Mouse (Mus musculus) MEL (cell line): ENCODE results near the gene Adprh. TPM values are rescaled to one million over a fixed set of nuclear protein-coding genes. Genes with fewer than 3 reads are reported as not detected.

Source experiments
- DNase-seq: peaks from one replicate; pipeline ENCODE4 v3.0.0; 2011; ENCODE audit warnings: low read depth, low spot score
- H3K27ac ChIP-seq: 2 replicates; pipeline ENCODE4 v1.5.1; 2012; ENCODE audit warnings: low read depth, mild to moderate bottlenecking, control low read depth, low read length, moderate library complexity; ENCODE audit not compliant: control insufficient read depth
- H3K27me3 ChIP-seq, 2 experiments: fragments of 150-350 bp in 1 of 2; sonication (generic) in 1 of 2; 2 replicates each; pipeline ENCODE4 v1.6.1; 2012; ENCODE audit warnings: low read length in 2 of 2, mild to moderate bottlenecking in 2 of 2, improper control_type of control experiment in 1 of 2, moderate library complexity in 1 of 2; ENCODE audit not compliant: insufficient read depth in 2 of 2, control insufficient read depth in 1 of 2
- H3K36me3 ChIP-seq, 2 experiments: 2 replicates each; pipeline ENCODE4 v1.6.1; 2012 to 2014; ENCODE audit warnings: low read length in 2 of 2, improper control_type of control experiment in 1 of 2, inconsistent platforms in 1 of 2, mild to moderate bottlenecking in 1 of 2; ENCODE audit not compliant: insufficient read depth in 2 of 2, control insufficient read depth in 1 of 2
- H3K4me1 ChIP-seq, 2 experiments: fragments of 150-350 bp in 1 of 2; sonication (generic) in 1 of 2; 2 replicates each; pipeline ENCODE4 v1.6.1; 2012; ENCODE audit warnings: low read length in 2 of 2, improper control_type of control experiment in 1 of 2, mild to moderate bottlenecking in 1 of 2; ENCODE audit not compliant: insufficient read depth in 2 of 2, control insufficient read depth in 1 of 2
- H3K4me3 ChIP-seq, 2 experiments: fragments of 150-350 bp in 1 of 2; sonication (generic) in 1 of 2; 2 replicates each; pipeline ENCODE4 v1.5.1; 2012; ENCODE audit warnings: low read depth in 2 of 2, low read length in 2 of 2, mild to moderate bottlenecking in 2 of 2, moderate library complexity in 2 of 2, control low read depth in 1 of 2, improper control_type of control experiment in 1 of 2; ENCODE audit not compliant: control insufficient read depth in 1 of 2, insufficient read depth in 1 of 2
- H3K79me2 ChIP-seq: 2 replicates; pipeline ENCODE4 v1.6.1; 2012; ENCODE audit warnings: mild to moderate bottlenecking, low read length, moderate library complexity; ENCODE audit not compliant: control insufficient read depth, poor library complexity, insufficient read depth
- H3K9ac ChIP-seq: 2 replicates; pipeline ENCODE4 v1.6.1; 2012; ENCODE audit warnings: low read depth, mild to moderate bottlenecking, control low read depth, low read length, moderate library complexity; ENCODE audit not compliant: control insufficient read depth, poor library complexity, severe bottlenecking
- H3K9me3 ChIP-seq: fragments of 150-350 bp; sonication (generic); replicated peaks from 2 replicates; pipeline ENCODE4 v1.6.1; 2012; ENCODE audit warnings: mild to moderate bottlenecking, low read length, improper control_type of control experiment, moderate library complexity; ENCODE audit not compliant: insufficient read depth
- CHD1 ChIP-seq: IDR thresholded peaks from 2 replicates; pipeline ENCODE4 v1.6.1; 2012; ENCODE audit warnings: low read depth, mild to moderate bottlenecking, inconsistent platforms, low read length, improper control_type of control experiment
- CHD2 ChIP-seq: IDR thresholded peaks from 2 replicates; pipeline ENCODE4 v1.6.1; 2011; ENCODE audit warnings: low read length, improper control_type of control experiment
- CTCF ChIP-seq, 3 experiments: IDR thresholded peaks in 2 of 3; conservative IDR thresholded peaks in 1 of 3; 2 replicates each; pipeline ENCODE4 v1.5.1; 2011 to 2012; ENCODE audit warnings: low read length in 3 of 3, low read depth in 2 of 3, mild to moderate bottlenecking in 2 of 3, improper control_type of control experiment in 1 of 3, inconsistent platforms in 1 of 3, mixed read lengths in 1 of 3, moderate library complexity in 1 of 3; ENCODE audit not compliant: control insufficient read depth in 1 of 3, insufficient read depth in 1 of 3, poor library complexity in 1 of 3, severe bottlenecking in 1 of 3
- E2F4 ChIP-seq: IDR thresholded peaks from 2 replicates; pipeline ENCODE4 v1.6.1; 2011; ENCODE audit warnings: low read depth, low read length, improper control_type of control experiment, borderline replicate concordance
- EP300 ChIP-seq, 2 experiments: IDR thresholded peaks; 2 replicates each; pipeline ENCODE4 v1.6.1; 2011; ENCODE audit warnings: improper control_type of control experiment in 2 of 2, low read length in 2 of 2, low read depth in 1 of 2, mild to moderate bottlenecking in 1 of 2
- ETS1 ChIP-seq: IDR thresholded peaks from 2 replicates; pipeline ENCODE4 v1.6.1; 2012; ENCODE audit warnings: low read depth, mild to moderate bottlenecking, inconsistent platforms, low read length, improper control_type of control experiment, moderate library complexity
- GABPA ChIP-seq: IDR thresholded peaks from 2 replicates; pipeline ENCODE4 v1.6.1; 2012; ENCODE audit warnings: low read depth, mild to moderate bottlenecking, inconsistent platforms, low read length, improper control_type of control experiment, moderate library complexity
- GATA1 ChIP-seq: IDR thresholded peaks from 2 replicates; pipeline ENCODE4 v1.6.1; 2011; ENCODE audit warnings: low read depth, low read length, improper control_type of control experiment
- KAT2A ChIP-seq: conservative IDR thresholded peaks from 2 replicates; pipeline ENCODE4 v1.6.1; 2012; ENCODE audit warnings: low read depth, low read length, improper control_type of control experiment, inconsistent platforms
- MAFK ChIP-seq: IDR thresholded peaks from 2 replicates; pipeline ENCODE4 v1.6.1; 2011; ENCODE audit warnings: low read depth, mild to moderate bottlenecking, low read length, improper control_type of control experiment, borderline replicate concordance
- MAX ChIP-seq: IDR thresholded peaks from 2 replicates; pipeline ENCODE4 v1.6.1; 2011; ENCODE audit warnings: low read length, improper control_type of control experiment
- MEF2A ChIP-seq: IDR thresholded peaks from 2 replicates; pipeline ENCODE4 v1.6.1; 2014; ENCODE audit warnings: low read depth, mild to moderate bottlenecking, inconsistent platforms, low read length, improper control_type of control experiment; ENCODE audit not compliant: poor library complexity, insufficient replicate concordance, severe bottlenecking; ENCODE audit errors: extremely low read depth
- MXI1 ChIP-seq: IDR thresholded peaks from 2 replicates; pipeline ENCODE4 v1.6.1; 2011; ENCODE audit warnings: mild to moderate bottlenecking, low read depth, low read length, improper control_type of control experiment
- MYB ChIP-seq: IDR thresholded peaks from 2 replicates; pipeline ENCODE4 v1.6.1; 2011; ENCODE audit warnings: mild to moderate bottlenecking, low read depth, low read length, improper control_type of control experiment
- NELFE ChIP-seq: IDR thresholded peaks from 2 replicates; pipeline ENCODE4 v1.6.1; 2011; ENCODE audit warnings: low read depth, low read length, improper control_type of control experiment
- NRF1 ChIP-seq: IDR thresholded peaks from 2 replicates; pipeline ENCODE4 v1.6.1; 2014; ENCODE audit warnings: low read depth, mild to moderate bottlenecking, inconsistent platforms, low read length, improper control_type of control experiment, moderate library complexity; ENCODE audit not compliant: poor library complexity, insufficient read depth, severe bottlenecking
- RAD21 ChIP-seq: IDR thresholded peaks from 2 replicates; pipeline ENCODE4 v1.6.1; 2011; ENCODE audit warnings: mild to moderate bottlenecking, low read depth, low read length, improper control_type of control experiment
- SIN3A ChIP-seq: IDR thresholded peaks from 2 replicates; pipeline ENCODE4 v1.6.1; 2012; ENCODE audit warnings: low read length, improper control_type of control experiment, inconsistent platforms
- TAL1 ChIP-seq: IDR thresholded peaks from 2 replicates; pipeline ENCODE4 v1.6.1; 2012; ENCODE audit warnings: mild to moderate bottlenecking, inconsistent platforms, low read length, moderate library complexity, mixed read lengths
- TBP ChIP-seq: IDR thresholded peaks from 2 replicates; pipeline ENCODE4 v1.8.0; 2011; ENCODE audit warnings: low read depth, low read length, improper control_type of control experiment
- TCF12 ChIP-seq: IDR thresholded peaks from 2 replicates; pipeline ENCODE4 v1.6.1; 2014; ENCODE audit warnings: low read depth, mild to moderate bottlenecking, inconsistent platforms, low read length, improper control_type of control experiment, moderate library complexity
- UBTF ChIP-seq: IDR thresholded peaks from 2 replicates; pipeline ENCODE4 v1.6.1; 2012; ENCODE audit warnings: low read depth, mild to moderate bottlenecking, inconsistent platforms, low read length, improper control_type of control experiment, moderate library complexity, borderline replicate concordance; ENCODE audit not compliant: insufficient read depth
- USF1 ChIP-seq: IDR thresholded peaks from 2 replicates; pipeline ENCODE4 v1.6.1; 2014; ENCODE audit warnings: low read depth, mild to moderate bottlenecking, inconsistent platforms, low read length, improper control_type of control experiment, moderate library complexity
- USF2 ChIP-seq, 2 experiments: IDR thresholded peaks; 2 replicates each; pipeline ENCODE4 v1.6.1; 2011 to 2012; ENCODE audit warnings: improper control_type of control experiment in 2 of 2, low read length in 2 of 2, borderline replicate concordance in 1 of 2, inconsistent platforms in 1 of 2, low read depth in 1 of 2, mild to moderate bottlenecking in 1 of 2; ENCODE audit not compliant: insufficient read depth in 1 of 2
- ZMIZ1 ChIP-seq: IDR thresholded peaks from 2 replicates; pipeline ENCODE4 v1.6.1; 2012; ENCODE audit warnings: low read depth, mild to moderate bottlenecking, inconsistent platforms, low read length, improper control_type of control experiment, moderate library complexity
- ZNF384 ChIP-seq: IDR thresholded peaks from 2 replicates; pipeline ENCODE4 v1.6.1; 2012; ENCODE audit warnings: low read depth, mild to moderate bottlenecking, inconsistent platforms, low read length, improper control_type of control experiment
- polyA plus RNA-seq, 2 experiments: library from polyadenylated mRNA; stranded (reverse) in 1 of 2; unstranded in 1 of 2; fragments of >175 nt in 1 of 2; fragments of >200 nt in 1 of 2; gene quantifications; 2 replicates each; pipeline versions ENCODE4 v1.2.1 to v1.2.4; 2012; ENCODE audit warnings: low replicate concordance in 2 of 2, low read depth in 1 of 2; ENCODE audit not compliant: insufficient read length in 2 of 2, insufficient read depth in 1 of 2, missing spikeins in 1 of 2
- total RNA-seq: library from RNA; depleted of rRNA; stranded (reverse); fragments of 300-350 nt; gene quantifications from 2 replicates; pipeline ENCODE4 v1.2.3, GENCODE M21; 2012

The Adprh gene
- total and polyA plus RNA-seq, 3 experiments: 20.1 to 86.7 TPM; not detected in 1

- TF ChIP-seq USF2 (IDR thresholded peaks at IDR 0.05; ENCODE audit: borderline replicate concordance in 1 of 2, insufficient read depth in 1 of 2, low read depth in 1 of 2, low read length in 2 of 2) (no peak), NRF1 (no peak), MAFK (no peak), TCF12 (peak; percentile 40; the same call in 1 of the 2 replicates), RAD21 (no peak), MAX (no peak), SIN3A (peak; percentile 61; the same call in 1 of the 2 replicates), KAT2A (no peak), CHD2 (no peak)
Measured at GRCm38 (mm10) chr16:38473661-38474060, 21.2 kb upstream of the Adprh start (continued).

- peak overlapping the region; percentile 4 to 33 for H3K4me3 ChIP-seq
- H3K4me1 ChIP-seq: peaks cover 11 to 33% of the 10 kb centered on the region in 2 experiments
- H3K27me3 ChIP-seq: no peaks in the 10 kb centered on the region
- no peaks in the 10 kb centered on the region; the same call in 1 of the 2 replicates for H3K79me2 ChIP-seq
- DNase-seq: peak; percentile 47
- H3K9me3 ChIP-seq: no peaks in the 10 kb centered on the region
- TF ChIP-seq MAX (no peak), ZNF384 (no peak), NELFE (peak; percentile 9; the same call in 1 of the 2 replicates), ZMIZ1 (0 out of 2 replicates have a peak, but pooled peaks have one; percentile 1), KAT2A (no peak), GABPA (no peak), TCF12 (0 out of 2 replicates have a peak, but pooled peaks have one; percentile 28), E2F4 (no peak), MEF2A (no peak), MYB (no peak), CTCF (IDR thresholded peaks at IDR 0.05 in 2 of 3, conservative IDR thresholded peaks at IDR 0.05 in 1 of 3; ENCODE audit: control insufficient read depth in 1 of 3, insufficient read depth in 1 of 3, low read depth in 2 of 3, low read length in 3 of 3, poor library complexity in 1 of 3, severe bottlenecking in 1 of 3) (no peak), SIN3A (no peak), CHD1 (no peak), TAL1 (peak; percentile 56), ETS1 (0 out of 2 replicates have a peak, but pooled peaks have one; percentile 12), MAFK (no peak), EP300 (IDR thresholded peaks at IDR 0.05; ENCODE audit: low read depth in 1 of 2, low read length in 2 of 2) (peak in 1 of 2 experiments; percentile 20; a peak in 1 of 4 replicates), GATA1 (peak; percentile 48; the same call in 1 of the 2 replicates), MXI1 (no peak), CHD2 (no peak), UBTF (no peak), TBP (no peak), USF1 (no peak)
- no peak overlapping the region for H3K9ac ChIP-seq
- no peak overlapping the region for H3K27ac ChIP-seq
- H3K36me3 ChIP-seq: peaks cover 0 to 38% of the 10 kb centered on the region in 2 experiments; a peak in 2 of 4 replicates
Measured at GRCm38 (mm10) chr16:38472507-38472873, 20.0 kb upstream of the Adprh start.
